Mouse (Mus musculus) midbrain, embryonic 13.5 days (tissue): ENCODE data around the gene Tgfa. TPM values are rescaled to one million over a fixed set of nuclear protein-coding genes. Genes with fewer than 3 reads are reported as not detected.

Experiments
- ATAC-seq: fragments of 200-750 bp; cut with Nextera tagmentation; 2 replicates; pipeline ENCODE4 v1.8.0; 2017; ENCODE audit warnings: mild to moderate bottlenecking, moderate TSS enrichment, moderate library complexity
- H3K27ac ChIP-seq: fragments of 300-500 bp; sonication (generic); 2 replicates; pipeline ENCODE4 v1.5.1; 2015; ENCODE audit warnings: inconsistent platforms, mild to moderate bottlenecking, moderate library complexity
- H3K27me3 ChIP-seq: fragments of 300-500 bp; sonication (generic); 2 replicates; pipeline ENCODE4 v1.6.1; 2015; ENCODE audit warnings: mild to moderate bottlenecking, inconsistent platforms
- H3K36me3 ChIP-seq: fragments of 300-500 bp; sonication (generic); 2 replicates; pipeline ENCODE4 v1.6.1; 2015; ENCODE audit warnings: mild to moderate bottlenecking, inconsistent platforms
- H3K4me1 ChIP-seq: fragments of 300-500 bp; sonication (generic); replicated peaks from 2 replicates; pipeline ENCODE4 v1.6.1; 2015; ENCODE audit warnings: inconsistent platforms
- H3K4me2 ChIP-seq: fragments of 300-500 bp; sonication (generic); replicated peaks from 2 replicates; pipeline ENCODE4 v1.6.1; 2015; ENCODE audit warnings: moderate library complexity, mild to moderate bottlenecking, inconsistent platforms
- H3K4me3 ChIP-seq: fragments of 300-500 bp; sonication (generic); replicated peaks from 2 replicates; pipeline ENCODE4 v1.5.1; 2015; ENCODE audit warnings: mild to moderate bottlenecking, inconsistent platforms
- H3K9ac ChIP-seq: fragments of 300-500 bp; sonication (generic); replicated peaks from 2 replicates; pipeline ENCODE4 v1.6.1; 2015; ENCODE audit warnings: mild to moderate bottlenecking, inconsistent platforms
- H3K9me3 ChIP-seq: fragments of 300-500 bp; sonication (generic); 2 replicates; pipeline ENCODE4 v1.6.1; 2016; ENCODE audit warnings: mild to moderate bottlenecking, inconsistent platforms
- WGBS: fragments of 180-500 bp; shearing (Covaris S2); methylation state at CpG from one replicate; pipeline ENCODE4 v1.1.7; 2015; 5-methylcytosine and 5-hydroxymethylcytosine counted together
- polyA plus RNA-seq: library from polyadenylated mRNA; unstranded; fragments of >200 nt; fragmentation: Nextera tagmentation; extraction: Ambion mirVana; gene quantifications from 2 replicates; pipeline ENCODE4 v1.2.1, GENCODE M21; 2015

Gene Tgfa
- polyA plus RNA-seq, 1 experiment from 2014 or later, result 3.8 TPM

GRCm38 (mm10) chr6:86192978-86193377 is 2.0 kb upstream of the Tgfa start:
- H3K9ac ChIP-seq, result no peak overlapping the region
- no peak overlapping the region for H3K4me3 ChIP-seq
- H3K36me3 ChIP-seq, result no peaks in the 10 kb centered on the region
- WGBS, result 70% methylated on average over 3 of the region's 3 CpGs
- H3K4me1 ChIP-seq, result peaks cover 10% of the 10 kb centered on the region
- no peaks in the 10 kb centered on the region for H3K9me3 ChIP-seq
- no peak overlapping the region for H3K27ac ChIP-seq
- no peak overlapping the region for H3K4me2 ChIP-seq
- no peak for ATAC-seq
- H3K27me3 ChIP-seq, result peaks cover 47% of the 10 kb centered on the region

DNA sequence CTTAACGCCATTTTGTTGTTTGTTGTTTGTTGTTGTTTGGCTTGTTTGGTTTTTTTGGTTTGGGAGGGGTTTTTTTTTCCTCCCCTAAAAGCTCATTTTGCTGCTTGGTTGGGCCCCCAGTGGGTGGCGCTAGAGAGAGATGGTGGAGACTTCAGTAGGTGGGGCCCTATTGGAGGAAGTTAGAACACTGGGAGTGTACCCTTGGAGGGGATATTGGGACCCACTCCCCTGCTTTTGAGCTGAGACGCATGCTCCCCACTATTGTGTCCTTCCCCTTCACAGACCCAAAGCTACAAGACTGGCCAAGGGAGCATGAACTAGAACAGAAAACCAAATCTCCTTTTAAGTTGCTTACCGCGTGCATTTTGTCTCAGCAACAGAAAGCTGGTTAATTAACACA is 1.1 kb upstream of the Tgfa start:
- Histone ChIP-seq H3K36me3 (no peaks in the 10 kb centered on the region), H3K27me3 (peaks cover 51% of the 10 kb centered on the region), H3K9me3 (no peaks in the 10 kb centered on the region), H3K9ac (no peak overlapping the region), H3K4me2 (no peak overlapping the region), H3K27ac (no peak overlapping the region), H3K4me3 (no peak overlapping the region), H3K4me1 (peaks cover 10% of the 10 kb centered on the region)
- 48% methylated on average over 5 of the region's 5 CpGs for WGBS
- no peak for ATAC-seq

GRCm38 (mm10) chr6:86196034-86196433 is 1.0 kb downstream of the Tgfa start:
- peaks cover 10% of the 10 kb centered on the region for H3K4me1 ChIP-seq
- peaks cover 59% of the 10 kb centered on the region for H3K27me3 ChIP-seq
- no peak for ATAC-seq

DNA sequence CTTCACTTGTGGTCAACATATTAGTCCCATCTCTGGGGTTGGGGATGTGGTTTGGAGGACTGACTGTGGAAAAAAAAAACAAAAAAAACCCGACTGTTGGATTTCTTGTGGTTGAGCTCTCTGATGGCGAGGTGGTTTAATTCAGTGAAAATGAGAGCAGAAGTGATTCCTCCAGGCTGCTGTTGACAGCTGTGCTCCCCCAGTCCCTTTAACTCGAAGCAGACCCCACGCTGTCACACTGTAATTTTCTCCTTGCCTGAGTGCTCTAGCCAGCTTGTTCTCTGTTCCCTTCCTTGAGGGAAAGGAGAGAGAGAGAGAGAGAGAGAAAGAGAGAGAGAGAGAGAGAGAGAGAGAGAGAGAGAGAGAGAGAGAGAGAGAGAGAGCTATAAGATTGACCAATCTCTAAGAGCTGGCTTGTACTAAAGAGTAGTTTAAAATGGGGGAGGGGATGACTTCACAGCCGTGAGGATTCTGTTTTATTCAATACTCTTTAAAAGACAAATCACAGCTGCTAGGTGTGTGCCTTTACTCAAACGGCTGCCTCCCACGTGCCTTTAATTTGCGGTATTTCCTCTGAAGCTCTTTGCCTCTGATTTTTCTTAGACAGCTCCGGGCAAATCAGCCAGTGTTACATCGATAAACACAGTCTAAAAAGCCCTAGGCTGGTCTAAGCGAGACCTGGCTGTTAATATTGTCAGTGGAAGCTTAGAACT is 2.3 kb downstream of the Tgfa start:
- H3K4me3 ChIP-seq, result no peak overlapping the region
- H3K9me3 ChIP-seq, result no peaks in the 10 kb centered on the region
- no peak overlapping the region for H3K27ac ChIP-seq
- 0 out of 2 replicates have a peak overlapping the region, but pooled peaks have one; percentile 96 for H3K4me2 ChIP-seq
- WGBS, result 40% methylated on average over 11 of the region's 11 CpGs
- no peak for ATAC-seq
- H3K9ac ChIP-seq, result no peak overlapping the region
- H3K36me3 ChIP-seq, result no peaks in the 10 kb centered on the region
- peaks cover 10% of the 10 kb centered on the region for H3K4me1 ChIP-seq
- peaks cover 59% of the 10 kb centered on the region for H3K27me3 ChIP-seq

More at GRCm38 (mm10) chr6:86196034-86196433, 1.0 kb downstream of the Tgfa start:
- no peaks in the 10 kb centered on the region for H3K36me3 ChIP-seq
- H3K9ac ChIP-seq, result peak overlapping the region; percentile 71; the same call in 1 of the 2 replicates
- peak overlapping the region; percentile 59 for H3K4me3 ChIP-seq
- peak overlapping the region; percentile 96 for H3K4me2 ChIP-seq
- no peak overlapping the region for H3K27ac ChIP-seq
- no peaks in the 10 kb centered on the region for H3K9me3 ChIP-seq
- WGBS, result 6% methylated on average over 14 of the region's 14 CpGs

GRCm38 (mm10) chr6:86200934-86201333 is 5.9 kb downstream of the Tgfa start:
- 80% methylated on average over 5 of the region's 5 CpGs for WGBS
- no peak overlapping the region for H3K9ac ChIP-seq

GRCm38 (mm10) chr6:86203101-86203500 is 8.1 kb downstream of the Tgfa start:
- Histone ChIP-seq H3K9me3 (0 out of 2 replicates have a peak, but pooled peaks cover 3% of the 10 kb centered on the region), H3K36me3 (no peaks in the 10 kb centered on the region), H3K27ac (no peak overlapping the region), H3K9ac (no peak overlapping the region), H3K4me3 (no peak overlapping the region), H3K4me1 (no peaks in the 10 kb centered on the region), H3K4me2 (no peak overlapping the region), H3K27me3 (peaks cover 13% of the 10 kb centered on the region)
- 82% methylated on average over 7 of the region's 7 CpGs for WGBS
- ATAC-seq, result no peak

More at GRCm38 (mm10) chr6:86200934-86201333, 5.9 kb downstream of the Tgfa start:
- Histone ChIP-seq H3K4me3 (no peak overlapping the region), H3K27ac (no peak overlapping the region), H3K36me3 (no peaks in the 10 kb centered on the region), H3K27me3 (peaks cover 29% of the 10 kb centered on the region), H3K4me1 (peaks cover 5% of the 10 kb centered on the region), H3K4me2 (no peak overlapping the region), H3K9me3 (0 out of 2 replicates have a peak, but pooled peaks cover 3% of the 10 kb centered on the region)
- no peak for ATAC-seq

- Histone ChIP-seq H3K4me1 (peaks cover 9% of the 10 kb centered on the region), H3K9ac (no peak overlapping the region), H3K9me3 (0 out of 2 replicates have a peak, but pooled peaks cover 3% of the 10 kb centered on the region), H3K27ac (no peak overlapping the region), H3K4me3 (no peak overlapping the region), H3K36me3 (no peaks in the 10 kb centered on the region), H3K4me2 (no peak overlapping the region), H3K27me3 (0 out of 2 replicates have a peak, but pooled peaks cover 3% of the 10 kb centered on the region)
- ATAC-seq, result no peak
- 88% methylated on average over 6 of the region's 6 CpGs for WGBS
Measured at GRCm38 (mm10) chr6:86206014-86206413, 11.0 kb downstream of the Tgfa start.

GRCm38 (mm10) chr6:86206985-86207384 is 12.0 kb downstream of the Tgfa start:
- WGBS, result 80% methylated on average over 12 of the region's 12 CpGs
- Histone ChIP-seq H3K9me3 (0 out of 2 replicates have a peak, but pooled peaks cover 3% of the 10 kb centered on the region), H3K27me3 (0 out of 2 replicates have a peak, but pooled peaks cover 3% of the 10 kb centered on the region), H3K4me2 (no peak overlapping the region), H3K36me3 (no peaks in the 10 kb centered on the region), H3K4me3 (no peak overlapping the region), H3K9ac (no peak overlapping the region), H3K4me1 (peaks cover 15% of the 10 kb centered on the region), H3K27ac (no peak overlapping the region)
- no peak for ATAC-seq

GRCm38 (mm10) chr6:86209133-86210016 is 14.4 kb downstream of the Tgfa start:
- no peak overlapping the region for H3K27ac ChIP-seq
- WGBS, result 19% methylated on average over 17 of the region's 17 CpGs
- ATAC-seq, result no peak
- peak overlapping the region; percentile 38 for H3K4me2 ChIP-seq
- H3K4me3 ChIP-seq, result no peak overlapping the region
- 0 out of 2 replicates have a peak, but pooled peaks cover 3% of the 10 kb centered on the region for H3K27me3 ChIP-seq
- H3K4me1 ChIP-seq, result peaks cover 15% of the 10 kb centered on the region
- H3K9ac ChIP-seq, result no peak overlapping the region
- H3K36me3 ChIP-seq, result no peaks in the 10 kb centered on the region
- no peaks in the 10 kb centered on the region for H3K9me3 ChIP-seq

DNA sequence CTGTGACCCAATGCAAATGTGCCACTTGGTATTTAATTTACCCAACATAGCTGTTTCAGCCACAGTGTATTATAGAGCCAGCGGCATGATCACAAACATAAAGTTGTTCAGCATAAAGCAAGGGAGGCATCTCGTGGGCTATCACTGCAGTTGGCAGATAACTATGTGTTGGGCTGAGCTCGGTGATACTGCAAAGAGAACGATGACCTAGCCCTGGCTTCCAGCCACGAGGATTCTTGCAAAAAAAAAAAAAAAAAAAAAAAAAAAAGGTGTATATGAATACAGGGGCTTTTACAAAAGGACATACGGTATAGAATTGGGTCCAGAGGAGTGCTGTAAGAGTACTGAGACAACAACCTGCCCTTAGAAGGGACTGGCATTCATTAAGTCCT is 15.0 kb downstream of the Tgfa start:
- Histone ChIP-seq H3K4me3 (no peak overlapping the region), H3K9ac (no peak overlapping the region), H3K9me3 (no peaks in the 10 kb centered on the region), H3K27ac (no peak overlapping the region), H3K4me2 (peak overlapping the region; percentile 38), H3K36me3 (no peaks in the 10 kb centered on the region), H3K4me1 (peaks cover 15% of the 10 kb centered on the region), H3K27me3 (0 out of 2 replicates have a peak, but pooled peaks cover 3% of the 10 kb centered on the region)
- 47% methylated on average over 6 of the region's 6 CpGs for WGBS
- no peak for ATAC-seq

DNA sequence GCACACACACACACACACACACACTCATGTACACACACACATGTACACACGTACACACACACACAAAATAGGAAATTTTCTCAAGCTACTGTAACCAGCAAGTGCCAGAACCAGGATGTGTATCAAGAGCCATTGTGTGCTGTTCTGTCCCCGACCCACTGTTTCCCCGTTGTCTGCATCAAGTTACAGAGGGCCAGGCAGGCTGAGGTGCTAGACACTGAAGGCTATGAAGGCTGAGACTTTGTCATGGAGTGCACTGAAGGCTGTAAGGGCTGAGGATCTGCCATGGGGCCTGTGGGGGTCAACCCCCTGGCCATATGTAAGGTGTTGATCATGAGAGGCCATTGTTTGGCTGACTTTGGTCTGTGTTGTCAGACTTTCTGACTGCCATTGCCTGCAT is 15.6 kb downstream of the Tgfa start:
- Histone ChIP-seq H3K4me2 (no peak overlapping the region), H3K9ac (no peak overlapping the region), H3K36me3 (no peaks in the 10 kb centered on the region), H3K4me3 (no peak overlapping the region), H3K27me3 (0 out of 2 replicates have a peak, but pooled peaks cover 3% of the 10 kb centered on the region), H3K9me3 (no peaks in the 10 kb centered on the region), H3K27ac (no peak overlapping the region), H3K4me1 (peaks cover 15% of the 10 kb centered on the region)
- ATAC-seq, result no peak
- WGBS, result 54% methylated on average over 3 of the region's 3 CpGs
